Comparison of ENCODE assay signal across 23 mouse cellular contexts in the genomic region with DNA sequence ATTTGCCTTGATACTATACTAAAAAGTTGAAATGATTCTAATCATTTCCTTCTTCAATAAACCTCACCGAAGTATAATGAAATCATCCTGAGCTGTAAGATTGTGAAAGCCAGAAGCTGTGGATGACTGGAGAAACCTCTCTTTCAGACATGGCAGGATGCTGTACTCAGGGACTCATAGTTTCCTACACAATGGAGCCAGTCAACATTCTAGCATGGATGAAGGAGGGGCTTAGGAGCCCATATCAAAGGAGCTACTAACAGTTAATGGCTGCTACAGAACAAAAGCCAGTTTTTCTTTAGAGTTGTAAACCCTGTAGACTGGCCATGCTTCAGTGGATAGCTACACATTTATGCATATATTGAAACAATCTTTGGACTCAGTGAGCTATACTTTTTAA.
"Had no signal": no experiment of that assay in that cellular context is flagged by ENCODE, and none has a peak within 500 bp of the region (broad histone marks: within the 10 kb centered on the region; RNA-seq: fewer than 3 reads in every experiment).

No protein-coding gene starts in this region.

- H3K27ac ChIP-seq: layer of hippocampus, adult 2 months; limb, embryonic 10.5 days; limb, embryonic 13.5 days; liver, embryonic 12.5 days; liver, embryonic 15.5 days; lung, embryonic 15.5 days; midbrain, embryonic 10.5 days; midbrain, embryonic 13.5 days; neural tube, embryonic 13.5 days had no signal

- H3K4me3 ChIP-seq: layer of hippocampus, adult 2 months; limb, embryonic 10.5 days; limb, embryonic 13.5 days; liver, embryonic 12.5 days; liver, embryonic 15.5 days; lung, embryonic 15.5 days; megakaryocyte, embryonic 14.5 days; midbrain, embryonic 10.5 days; midbrain, embryonic 13.5 days; myocyte; neural tube, embryonic 13.5 days had no signal

- H3K4me1 ChIP-seq: limb, embryonic 10.5 days; liver, embryonic 12.5 days; liver, embryonic 15.5 days; lung, embryonic 15.5 days; megakaryocyte, embryonic 14.5 days; midbrain, embryonic 10.5 days; midbrain, embryonic 13.5 days; neural tube, embryonic 13.5 days had no signal

- DNase-seq: kidney, adult 9 months; kidney, postnatal 10 days; kidney, postnatal 4 days; layer of hippocampus, adult 9-11 months; liver; lung, adult 18-20 months; lung, postnatal 10 days; lung, postnatal 36 days; retina, postnatal 1 day; thymus, adult 18-20 months; thymus, postnatal 36 days had no signal

- H3K36me3 ChIP-seq: limb, embryonic 10.5 days; limb, embryonic 13.5 days; liver, embryonic 12.5 days; liver, embryonic 15.5 days; lung, embryonic 15.5 days; midbrain, embryonic 10.5 days; midbrain, embryonic 13.5 days; neural tube, embryonic 13.5 days had no signal

- H3K9ac ChIP-seq: limb, embryonic 13.5 days; liver, embryonic 12.5 days; liver, embryonic 15.5 days; lung, embryonic 15.5 days; midbrain, embryonic 13.5 days; neural tube, embryonic 13.5 days had no signal

- ATAC-seq: liver, embryonic 12.5 days; midbrain, embryonic 13.5 days; midbrain, embryonic 16.5 days had no signal

- H3K9me3 ChIP-seq: limb, embryonic 10.5 days; liver, embryonic 12.5 days; liver, embryonic 15.5 days; lung, embryonic 15.5 days; megakaryocyte, embryonic 14.5 days; midbrain, embryonic 10.5 days; midbrain, embryonic 13.5 days; neural tube, embryonic 13.5 days had no signal

- H3K27me3 ChIP-seq: limb, embryonic 13.5 days; liver, embryonic 12.5 days; liver, embryonic 15.5 days; lung, embryonic 15.5 days; megakaryocyte, embryonic 14.5 days; midbrain, embryonic 13.5 days; neural tube, embryonic 13.5 days had no signal

- H3K4me2 ChIP-seq: limb, embryonic 13.5 days; liver, embryonic 12.5 days; liver, embryonic 15.5 days; lung, embryonic 15.5 days; midbrain, embryonic 13.5 days; neural tube, embryonic 13.5 days had no signal
